Mouse (Mus musculus): ENCODE results near the gene Icam2. TPM values are rescaled to one million over a fixed set of nuclear protein-coding genes. Genes with fewer than 3 reads are reported as not detected.

The Icam2 gene
- total and polyA plus RNA-seq, 3 experiments, result 15.3 to 40.1 (median 26.7) TPM

DNA sequence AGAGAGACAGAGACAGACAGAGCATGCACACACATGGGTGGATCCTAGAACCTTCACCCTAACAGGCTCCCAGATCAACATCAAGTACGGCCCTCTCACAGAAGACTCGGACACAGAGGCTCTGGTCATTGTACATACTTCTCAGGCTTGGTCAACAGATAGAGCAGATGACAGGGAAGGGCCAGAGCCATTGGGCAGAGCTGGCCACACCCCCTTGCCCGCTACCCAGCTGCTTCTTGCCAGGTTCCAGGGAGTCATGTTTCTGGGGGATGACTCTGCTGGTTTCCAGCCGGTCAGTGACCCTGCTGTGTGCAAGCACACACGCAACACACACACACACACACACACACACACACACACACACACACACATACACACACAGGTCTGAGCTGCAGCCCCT, 37.0 kb downstream of the Icam2 start:
- TF ChIP-seq MEF2A (IDR thresholded peaks at IDR 0.05; ENCODE audit: borderline replicate concordance, low read depth, low read length) (no peak), TCF12 (IDR thresholded peaks at IDR 0.05; ENCODE audit: low read depth, low read length) (no peak), MYC (IDR thresholded peaks at IDR 0.05; ENCODE audit: low read depth, low read length) (no peak), MAFK (IDR thresholded peaks at IDR 0.05; ENCODE audit: insufficient replicate concordance, low read length) (no peak), ZMIZ1 (IDR thresholded peaks at IDR 0.05; ENCODE audit: low read depth, low read length) (no peak), UBTF (IDR thresholded peaks at IDR 0.05; ENCODE audit: low read depth, low read length) (no peak), POLR2A (IDR thresholded peaks at IDR 0.05; ENCODE audit: low read depth, low read length) (no peak), USF2 (conservative IDR thresholded peaks at IDR 0.05; ENCODE audit: low read depth, low read length) (no peak), ZKSCAN1 (IDR thresholded peaks at IDR 0.05; ENCODE audit: borderline replicate concordance, low read depth, low read length) (no peak), KAT2A (IDR thresholded peaks at IDR 0.05; ENCODE audit: insufficient replicate concordance, low read length) (no peak), MAX (IDR thresholded peaks at IDR 0.05; ENCODE audit: low read length) (no peak)
- H3K9ac ChIP-seq (ENCODE audit: insufficient read depth, low read depth), result no peak overlapping the region
- no peak overlapping the region for H3K27ac ChIP-seq (ENCODE audit: insufficient read depth, low read depth)
- H3K9me3 ChIP-seq (replicated peaks; ENCODE audit: low read length), result peaks cover 3% of the 10 kb centered on the region
- dilution Hi-C loops (cut with MboI; ENCODE audit: extremely low pct_ligation_motif_present, extremely low pct_unique_long_range_greater_than_20kb, low sequenced_read_pairs), result no loop called here
- H3K36me3 ChIP-seq (replicated peaks in 1 of 2; ENCODE audit: control insufficient read depth in 1 of 2, insufficient read depth in 1 of 2, low read length in 1 of 2), result no peaks in the 10 kb centered on the region
- peaks cover 10 to 11% of the 10 kb centered on the region in 2 experiments; a peak in 3 of 4 replicates for H3K4me1 ChIP-seq (ENCODE audit: control insufficient read depth in 1 of 2, insufficient read depth in 2 of 2)
- DNase-seq (ENCODE audit: extremely low read depth), result no peak
- in situ Hi-C loops (cut with MboI; ENCODE audit: low pct_ligation_motif_present, low pct_unique_long_range_greater_than_20kb, low sequenced_read_pairs), result no loop called here
- H3K79me2 ChIP-seq (replicated peaks; ENCODE audit: control insufficient read depth, extremely low read depth, insufficient read depth, poor library complexity, severe bottlenecking), result no peaks in the 10 kb centered on the region
- no peak overlapping the region for H3K4me2 ChIP-seq (ENCODE audit: insufficient read depth, low read depth, poor library complexity, severe bottlenecking)
- no peak overlapping the region for H3K4me3 ChIP-seq (replicated peaks in 1 of 3; ENCODE audit: low read depth in 2 of 3, low read length in 2 of 3, poor library complexity in 1 of 3)
- H3K27me3 ChIP-seq (replicated peaks), result peaks cover 86% of the 10 kb centered on the region

GRCm38 (mm10) chr11:106349772-106350171, 38.1 kb downstream of the Icam2 start:
- TF ChIP-seq MXI1 (IDR thresholded peaks at IDR 0.05; ENCODE audit: low read depth, low read length) (no peak), MAX (IDR thresholded peaks at IDR 0.05; ENCODE audit: low read length) (no peak), RAD21 (IDR thresholded peaks at IDR 0.05; ENCODE audit: low read depth, low read length) (no peak), MAZ (IDR thresholded peaks at IDR 0.05; ENCODE audit: low read depth, low read length) (no peak), RCOR1 (conservative IDR thresholded peaks at IDR 0.05; ENCODE audit: low read depth, low read length) (no peak), ZKSCAN1 (IDR thresholded peaks at IDR 0.05; ENCODE audit: borderline replicate concordance, low read depth, low read length) (no peak), JUND (conservative IDR thresholded peaks at IDR 0.05; ENCODE audit: low read depth, low read length) (no peak), POLR2AphosphoS2 (IDR thresholded peaks at IDR 0.05; ENCODE audit: low read depth, low read length) (no peak), USF1 (IDR thresholded peaks at IDR 0.05; ENCODE audit: low read depth, low read length) (no peak), POLR2A (IDR thresholded peaks at IDR 0.05; ENCODE audit: low read depth, low read length) (no peak), E2F4 (IDR thresholded peaks at IDR 0.05; ENCODE audit: insufficient replicate concordance, low read depth, low read length) (no peak), ETS1 (conservative IDR thresholded peaks at IDR 0.05; ENCODE audit: low read depth, low read length) (no peak), CHD2 (IDR thresholded peaks at IDR 0.05; ENCODE audit: low read length) (no peak), UBTF (IDR thresholded peaks at IDR 0.05; ENCODE audit: low read depth, low read length) (no peak), GABPA (IDR thresholded peaks at IDR 0.05; ENCODE audit: insufficient replicate concordance, low read depth, low read length) (no peak), ELF1 (IDR thresholded peaks at IDR 0.05; ENCODE audit: low read depth, low read length) (no peak), ZNF384 (IDR thresholded peaks at IDR 0.05; ENCODE audit: low read depth, low read length) (no peak), ZC3H11A (IDR thresholded peaks at IDR 0.05; ENCODE audit: low read depth, low read length) (no peak), ZMIZ1 (IDR thresholded peaks at IDR 0.05; ENCODE audit: low read depth, low read length) (no peak)
- H3K9me3 ChIP-seq (replicated peaks; ENCODE audit: low read length), result peaks cover 8% of the 10 kb centered on the region
- H3K4me1 ChIP-seq (ENCODE audit: control insufficient read depth in 1 of 2, insufficient read depth in 2 of 2), result peaks cover 5 to 6% of the 10 kb centered on the region in 2 experiments; a peak in 2 of 4 replicates
- peaks cover 86% of the 10 kb centered on the region for H3K27me3 ChIP-seq (replicated peaks)
- dilution Hi-C loops (cut with MboI; ENCODE audit: extremely low pct_ligation_motif_present, extremely low pct_unique_long_range_greater_than_20kb, low sequenced_read_pairs), result no loop called here
- no peak for DNase-seq (ENCODE audit: extremely low read depth)
- H3K79me2 ChIP-seq (replicated peaks; ENCODE audit: control insufficient read depth, extremely low read depth, insufficient read depth, poor library complexity, severe bottlenecking), result no peaks in the 10 kb centered on the region
- in situ Hi-C loops (cut with MboI; ENCODE audit: low pct_ligation_motif_present, low pct_unique_long_range_greater_than_20kb, low sequenced_read_pairs), result no loop called here
- no peak overlapping the region for H3K4me3 ChIP-seq (replicated peaks in 1 of 3; ENCODE audit: low read depth in 2 of 3, low read length in 2 of 3, poor library complexity in 1 of 3)
- H3K9ac ChIP-seq (ENCODE audit: insufficient read depth, low read depth), result no peak overlapping the region
- no peaks in the 10 kb centered on the region for H3K36me3 ChIP-seq (replicated peaks in 1 of 2; ENCODE audit: control insufficient read depth in 1 of 2, insufficient read depth in 1 of 2, low read length in 1 of 2)
- no peak overlapping the region for H3K27ac ChIP-seq (ENCODE audit: insufficient read depth, low read depth)
- no peak overlapping the region for H3K4me2 ChIP-seq (ENCODE audit: insufficient read depth, low read depth, poor library complexity, severe bottlenecking)
